Mouse (Mus musculus): ENCODE measurements around the gene Aar2. TPM values are rescaled to one million over a fixed set of nuclear protein-coding genes. Genes with fewer than 3 reads are reported as not detected.
"Not testable (repeated sequence)": the region's sequence is repeated elsewhere in the genome, so short reads cannot be mapped to it uniquely, and the experiment has no call there.

The Aar2 gene
- 10 to 100 TPM; 35.7 to 39.3 (median 37.2) TPM for total RNA-seq (2022)

GRCm38 (mm10) chr2:156547123-156547891, at the start of gene Aar2:
Gene Aar2 (plus strand): TSS chr2:156547584.
- DNase-seq (ENCODE audit: low spot score in 2 of 2): peak in 1 of 2 experiments; percentile 76

- peak in 1 of 2 experiments; percentile 73 for DNase-seq (ENCODE audit: low spot score in 2 of 2)
These were observed 49.5 kb upstream of the Aar2 start for GRCm38 (mm10) chr2:156497915-156498314.

DNA sequence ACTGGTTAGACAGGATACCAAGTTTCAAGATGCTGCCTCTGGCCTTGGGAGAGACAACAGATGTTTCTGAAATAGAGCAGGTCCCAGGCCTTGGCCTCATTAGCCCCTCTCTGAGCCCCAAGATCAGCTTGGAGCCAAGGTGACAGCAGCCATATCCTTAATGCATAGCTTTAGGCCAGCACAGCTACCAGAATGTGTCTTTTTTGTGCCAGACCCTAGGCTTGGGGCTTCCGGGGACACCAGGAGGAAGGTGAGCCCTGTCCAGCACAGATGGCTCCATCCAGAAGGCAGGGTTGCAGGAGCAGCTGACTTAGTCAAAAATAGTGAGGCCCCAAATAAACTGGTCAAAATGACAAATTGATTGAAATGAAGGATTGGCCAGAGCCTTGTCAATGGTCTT, 46.4 kb upstream of the Aar2 start:
- DNase-seq (ENCODE audit: low spot score in 2 of 2): no peak

GRCm38 (mm10) chr2:156505533-156505932, 41.9 kb upstream of the Aar2 start:
- DNase-seq (ENCODE audit: low spot score in 2 of 2): no peak

DNA sequence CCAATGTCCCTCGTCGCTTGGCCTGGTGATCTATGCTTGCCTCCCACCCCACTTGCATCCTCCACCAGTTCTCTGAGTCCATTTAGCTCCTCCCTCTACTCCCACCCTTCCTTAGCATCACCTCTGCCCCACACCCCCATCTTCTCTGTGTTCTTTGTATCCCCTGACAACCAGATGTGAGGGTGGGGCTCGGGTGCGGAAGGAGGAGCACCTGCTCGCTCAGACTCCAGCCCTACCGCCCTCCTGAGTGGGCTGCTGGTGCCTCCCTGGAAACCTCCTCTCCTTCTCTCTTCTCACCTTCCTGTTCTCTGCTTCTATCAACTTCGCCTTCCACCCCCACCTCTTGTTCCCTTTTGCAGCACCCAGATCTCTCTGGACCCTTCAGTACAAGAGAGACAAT, 35.4 kb upstream of the Aar2 start:
- DNase-seq (ENCODE audit: low spot score in 2 of 2): no peak

GRCm38 (mm10) chr2:156512561-156512960, 34.8 kb upstream of the Aar2 start:
- DNase-seq (ENCODE audit: low spot score in 2 of 2): no peak

DNA sequence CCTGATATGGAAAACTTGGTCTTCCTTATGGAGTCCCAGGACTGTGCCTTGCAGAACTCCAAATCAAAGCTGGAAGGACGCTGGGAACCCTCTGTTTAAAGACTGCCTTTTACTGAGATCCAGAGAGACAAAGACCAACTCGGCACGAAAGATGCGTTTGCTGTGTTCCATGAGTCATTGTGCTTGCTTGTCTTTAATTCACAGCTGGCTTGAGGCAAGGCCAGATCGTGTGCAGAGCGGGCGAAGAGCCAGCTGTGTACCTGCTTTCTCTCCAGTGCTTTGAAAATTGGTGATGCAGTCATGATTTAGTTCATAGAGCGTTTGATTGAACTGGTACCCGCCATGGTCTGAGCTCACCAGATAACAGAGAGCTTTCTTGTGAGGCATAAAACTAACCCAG, 32.3 kb upstream of the Aar2 start:
- no peak for DNase-seq (ENCODE audit: low spot score in 2 of 2)

- peak; percentile 56 to 87 for DNase-seq (ENCODE audit: low spot score in 2 of 2)
These were observed 31.7 kb upstream of the Aar2 start for GRCm38 (mm10) chr2:156515565-156516185.

- DNase-seq (ENCODE audit: low spot score in 2 of 2): not testable (repeated sequence)
These were observed 30.7 kb upstream of the Aar2 start for GRCm38 (mm10) chr2:156516678-156517077.

DNA sequence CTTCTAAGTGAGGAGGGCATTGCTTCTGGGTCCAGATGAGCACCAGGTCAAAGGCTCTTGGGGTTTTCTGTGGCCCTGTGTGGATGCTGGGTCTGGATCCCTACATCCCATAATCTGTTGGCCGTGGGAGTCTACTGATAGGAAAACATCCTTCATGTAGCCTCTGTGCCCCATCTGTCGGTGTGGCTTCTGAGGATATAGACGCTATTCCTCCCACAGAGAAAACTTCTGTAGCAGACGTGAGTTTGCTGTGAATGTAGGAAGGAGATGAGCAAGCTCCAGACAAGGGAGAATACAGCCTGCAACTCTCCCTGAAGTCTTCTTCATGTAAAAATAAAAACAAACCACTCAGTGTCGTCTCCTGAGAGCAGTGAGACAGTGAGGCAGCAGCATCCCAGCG, 29.1 kb upstream of the Aar2 start:
- no peak for DNase-seq (ENCODE audit: low spot score in 2 of 2)

- DNase-seq (ENCODE audit: low spot score in 2 of 2): peak in 1 of 2 experiments; percentile 37
These were observed 27.8 kb upstream of the Aar2 start for GRCm38 (mm10) chr2:156519584-156519983.

DNA sequence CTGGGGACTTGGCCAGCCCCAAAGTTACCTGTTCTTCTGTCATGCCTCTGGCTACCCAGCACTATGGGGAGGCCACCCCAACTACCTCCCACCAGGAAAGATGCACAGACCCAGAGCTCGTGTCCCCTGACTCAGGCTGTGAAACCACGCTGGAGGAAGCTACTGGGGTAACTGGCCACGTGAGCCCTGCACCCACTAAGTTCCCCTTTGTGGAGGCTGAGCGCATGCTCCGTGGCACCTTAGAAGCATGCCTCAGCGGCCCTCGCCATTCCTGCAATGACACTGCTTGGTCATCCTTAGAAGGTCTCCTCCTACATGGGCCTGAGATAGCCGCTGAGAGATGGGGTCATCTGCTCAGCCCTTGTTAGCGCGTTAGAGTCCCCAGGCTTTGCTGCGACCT, 24.4 kb upstream of the Aar2 start:
- DNase-seq (ENCODE audit: low spot score in 2 of 2): no peak

DNA sequence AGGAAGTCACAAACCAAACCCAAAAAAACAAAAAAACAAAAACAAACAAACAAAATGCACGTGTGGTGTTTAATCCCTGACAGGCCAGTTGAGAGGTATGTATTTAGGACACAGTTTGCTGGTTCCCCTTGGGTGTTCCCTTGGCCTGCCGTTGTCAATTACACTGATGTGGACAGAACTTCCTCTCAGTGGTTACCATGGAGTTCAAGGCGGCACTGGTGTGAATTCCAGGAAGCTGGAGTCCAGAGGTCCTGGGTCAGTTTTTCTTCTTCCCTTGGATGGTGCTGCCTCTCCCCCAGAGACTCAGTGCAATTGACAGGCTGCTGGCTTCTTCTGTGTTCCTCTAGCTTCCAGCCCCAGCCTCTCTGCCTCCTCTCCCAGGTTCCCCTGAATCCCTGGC, 23.3 kb upstream of the Aar2 start:
- DNase-seq (ENCODE audit: low spot score in 2 of 2): no peak

GRCm38 (mm10) chr2:156529726-156530125, 17.7 kb upstream of the Aar2 start:
- DNase-seq (ENCODE audit: low spot score in 2 of 2): no peak

- no peak for DNase-seq (ENCODE audit: low spot score in 2 of 2)
These were observed 14.2 kb upstream of the Aar2 start for GRCm38 (mm10) chr2:156533160-156533559.

DNA sequence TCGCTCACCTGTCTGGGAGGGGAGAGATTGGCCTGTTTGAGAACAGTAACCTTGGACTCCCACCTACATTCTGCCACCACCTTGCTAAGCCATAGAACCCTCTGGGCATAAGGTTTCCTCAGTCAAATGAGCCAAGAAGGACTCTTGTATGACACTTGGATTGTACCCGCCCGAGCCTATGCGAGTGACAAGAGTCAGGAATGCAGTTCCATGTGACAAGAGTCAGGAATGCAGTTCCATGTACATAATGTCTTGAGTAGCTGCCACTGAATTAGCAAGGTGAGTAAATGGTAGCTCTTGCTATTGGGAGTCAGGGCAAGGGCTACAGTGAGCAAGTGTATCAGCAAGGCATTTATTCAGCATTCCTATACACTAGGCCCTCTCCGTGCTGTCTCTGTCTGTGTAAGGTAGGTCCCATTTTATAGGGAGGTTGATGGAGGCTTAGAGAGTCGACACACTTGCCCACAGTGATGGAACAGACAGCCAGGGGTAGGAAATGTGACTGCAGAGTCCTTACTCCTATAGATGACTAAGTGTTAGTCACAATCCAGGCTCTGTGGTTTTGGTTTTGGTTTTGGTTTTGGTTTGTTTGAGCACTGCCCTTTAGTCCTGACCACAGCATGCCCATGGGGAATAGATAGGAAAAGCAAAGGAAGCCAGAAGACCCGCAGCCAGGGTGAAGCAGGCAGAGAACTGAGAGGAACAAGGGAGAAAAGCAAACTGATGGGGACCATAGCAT, 8.4 kb upstream of the Aar2 start:
- no peak for DNase-seq (ENCODE audit: low spot score in 2 of 2)

GRCm38 (mm10) chr2:156540991-156541390, 6.4 kb upstream of the Aar2 start:
- no peak for DNase-seq (ENCODE audit: low spot score in 2 of 2)

- no peak for DNase-seq (ENCODE audit: low spot score in 2 of 2)
These were observed 5.0 kb upstream of the Aar2 start for GRCm38 (mm10) chr2:156542410-156542809.

GRCm38 (mm10) chr2:156543804-156544203, 3.6 kb upstream of the Aar2 start:
- no peak for DNase-seq (ENCODE audit: low spot score in 2 of 2)

DNA sequence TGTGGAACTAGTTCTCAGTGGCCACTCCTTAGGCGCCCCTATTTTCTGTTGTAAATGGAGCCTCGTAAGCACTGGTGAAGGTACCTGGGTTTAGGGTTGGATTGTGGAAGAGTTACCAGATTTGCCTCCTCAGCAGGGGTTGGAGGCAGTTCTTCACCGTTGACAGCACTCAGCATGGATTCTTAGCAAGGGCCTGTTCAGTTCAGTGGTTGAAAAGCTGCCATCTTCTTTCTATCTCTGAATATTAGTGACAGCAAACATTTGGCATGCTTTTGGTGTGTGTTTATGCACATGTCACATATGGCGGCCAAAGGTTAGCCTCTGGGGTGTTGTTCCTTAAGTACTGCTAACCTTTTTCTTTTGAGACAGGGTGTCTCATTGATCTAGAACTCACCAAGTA, 5.0 kb downstream of the Aar2 start:
- no peak for DNase-seq (ENCODE audit: low spot score in 2 of 2)

DNA sequence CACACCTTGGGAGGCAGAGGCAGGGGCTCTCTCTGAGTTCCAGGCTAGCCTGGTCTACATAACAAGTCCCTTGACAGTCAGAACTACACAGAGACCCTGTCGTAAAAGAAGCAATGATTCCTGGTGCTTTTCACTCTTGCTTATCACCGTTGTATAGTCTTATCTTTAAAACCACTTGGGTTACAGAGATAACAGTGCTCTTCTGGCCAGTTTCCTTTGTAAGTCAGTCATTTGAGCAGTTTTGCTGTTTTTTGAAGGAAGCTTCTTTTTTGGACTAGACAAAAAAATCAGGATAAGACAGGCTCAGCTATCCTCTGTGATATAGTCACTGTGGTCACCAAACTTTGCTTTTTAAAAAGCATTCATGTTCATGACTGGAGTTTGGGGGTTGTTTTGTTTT, 14.4 kb downstream of the Aar2 start:
- DNase-seq (ENCODE audit: low spot score in 2 of 2): no peak

GRCm38 (mm10) chr2:156563557-156563956, 16.2 kb downstream of the Aar2 start:
- DNase-seq (ENCODE audit: low spot score in 2 of 2): peak; percentile 68 to 69

Data from layer of hippocampus, adult 8-10 months (tissue).